Mouse (Mus musculus): ENCODE measurements around the gene Acer2.

Gene Acer2

DNA sequence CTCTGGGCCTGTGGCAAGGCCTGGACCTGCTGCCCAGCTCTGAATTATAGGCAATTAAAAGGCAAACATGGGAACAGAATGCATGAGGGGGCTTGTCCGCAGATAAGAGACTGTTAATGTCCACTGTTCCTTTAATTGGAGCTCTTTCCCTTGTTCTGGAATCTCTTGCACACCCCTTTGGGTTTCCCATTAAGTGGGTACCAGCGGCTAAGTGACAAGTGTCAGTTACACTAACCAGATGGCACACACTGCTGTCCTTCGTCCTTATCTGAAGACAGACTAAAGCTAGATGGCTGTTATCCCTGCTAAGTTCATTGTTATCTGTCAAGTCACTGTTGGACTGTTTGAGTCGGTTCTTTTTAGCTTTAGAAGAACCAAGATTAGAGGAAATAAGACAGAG lies 81.3 kb downstream of the Acer2 start:
- CTCF ChIA-PET: no interaction called here

- CTCF ChIA-PET: no interaction called here
These were observed 83.6 kb downstream of the Acer2 start for GRCm38 (mm10) chr4:86957576-86958411.

DNA sequence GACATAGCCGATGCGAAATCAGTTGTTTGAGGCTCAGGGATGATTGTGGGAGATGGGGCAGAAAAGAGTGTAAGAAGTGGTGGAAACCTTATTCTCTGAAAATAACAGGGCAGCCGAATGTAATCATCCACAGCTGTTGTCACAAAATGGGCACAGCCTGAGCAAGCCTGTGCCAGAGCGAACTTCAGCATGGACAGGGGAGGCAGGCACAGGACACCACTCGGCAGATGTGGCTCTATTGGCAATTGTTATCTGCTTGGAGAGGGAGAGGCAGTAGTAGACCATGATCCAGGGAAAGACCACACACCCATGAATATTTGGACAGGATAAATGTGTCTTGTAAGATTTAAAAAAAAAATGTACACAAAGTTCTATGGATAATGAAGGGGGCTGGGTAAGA lies 103.1 kb downstream of the Acer2 start:
- CTCF ChIA-PET: no interaction called here

All from spleen, embryonic (tissue).